Mouse (Mus musculus) forebrain, embryonic 14.5 days (tissue): ENCODE data around the gene Smndc1. TPM values are rescaled to one million over a fixed set of nuclear protein-coding genes. Genes with fewer than 3 reads are reported as not detected.

Experiments
- ATAC-seq: fragments of 200-750 bp; cut with Nextera tagmentation; 2 replicates; pipeline ENCODE4 v1.8.0; 2017; ENCODE audit warnings: mild to moderate bottlenecking, moderate library complexity
- DNase-seq: peaks from one replicate; pipeline ENCODE4 v3.0.0-alpha.2; 2015; ENCODE audit warnings: low spot score
- H3K27ac ChIP-seq: fragments of 300-500 bp; sonication (generic); 2 replicates; pipeline ENCODE4 v1.5.1; 2014; ENCODE audit warnings: low read depth, mild to moderate bottlenecking, control low read depth, low read length, moderate library complexity
- H3K27me3 ChIP-seq: fragments of 300-500 bp; sonication (generic); replicated peaks from 2 replicates; pipeline ENCODE4 v1.6.1; 2014; ENCODE audit warnings: low read length, control low read depth, mixed read lengths; ENCODE audit not compliant: control insufficient read depth, insufficient read depth
- H3K36me3 ChIP-seq: fragments of 300-500 bp; sonication (generic); 2 replicates; pipeline ENCODE4 v1.6.1; 2014; ENCODE audit warnings: low read length, control low read depth; ENCODE audit not compliant: control insufficient read depth, insufficient read depth
- H3K4me1 ChIP-seq: fragments of 300-500 bp; sonication (generic); 2 replicates; pipeline ENCODE4 v1.6.1; 2014; ENCODE audit warnings: antibody characterized with exemption, low read length, control low read depth; ENCODE audit not compliant: control insufficient read depth, insufficient read depth
- H3K4me2 ChIP-seq: fragments of 300-500 bp; sonication (generic); 2 replicates; pipeline ENCODE4 v1.6.1; 2014; ENCODE audit warnings: mild to moderate bottlenecking, control low read depth, low read length
- H3K4me3 ChIP-seq: fragments of 300-500 bp; sonication (generic); 2 replicates; pipeline ENCODE4 v1.5.1; 2014; ENCODE audit warnings: low read depth, low read length, control low read depth
- H3K9ac ChIP-seq: fragments of 300-500 bp; sonication (generic); 2 replicates; pipeline ENCODE4 v1.6.1; 2014; ENCODE audit warnings: mild to moderate bottlenecking, low read length, control low read depth, moderate library complexity
- H3K9me3 ChIP-seq: fragments of 300-500 bp; sonication (generic); replicated peaks from 2 replicates; pipeline ENCODE4 v1.6.1; 2016; ENCODE audit warnings: low read length, control low read depth, mixed read lengths; ENCODE audit not compliant: control insufficient read depth
- WGBS: fragments of 180-500 bp; shearing (Covaris S2); extraction: QIAGEN DNeasy Blood & Tissue Kit; methylation state at CpG from one replicate; pipeline ENCODE4 v1.1.7; 2014; 5-methylcytosine and 5-hydroxymethylcytosine counted together
- polyA plus RNA-seq: library from polyadenylated mRNA; unstranded; fragments of >200 nt; fragmentation: Nextera tagmentation; extraction: Ambion mirVana; gene quantifications from 2 replicates; pipeline ENCODE4 v1.2.1, GENCODE M21; 2014

Smndc1 gene
- polyA plus RNA-seq: 41.5 and 44.5 TPM in 2 replicates

- peak within 1 kb of the TSS; percentile 97 for H3K27ac ChIP-seq
- H3K9ac ChIP-seq: peak within 1 kb of the TSS; percentile 98
- ATAC-seq (peak; percentile 98), DNase-seq (peak; percentile 100)
- peaks cover 9% of the 10 kb centered on the region for H3K4me1 ChIP-seq
- peak within 1 kb of the TSS; percentile 99 for H3K4me3 ChIP-seq
- H3K9me3 ChIP-seq: no peaks in the 10 kb centered on the region
- H3K4me2 ChIP-seq: peak within 1 kb of the TSS; percentile 83
- under 1% methylated on average over 45 of the region's 48 CpGs for WGBS
- peaks cover 32% of the 10 kb centered on the region for H3K36me3 ChIP-seq
- no peaks in the 10 kb centered on the region for H3K27me3 ChIP-seq
These were observed at the start of gene Smndc1 for GRCm38 (mm10) chr19:53390495-53391007. TSS of gene Smndc1 (minus strand) at chr19:53390578.

- no peak overlapping the region for H3K27ac ChIP-seq
- H3K27me3 ChIP-seq: no peaks in the 10 kb centered on the region
- no peaks in the 10 kb centered on the region for H3K9me3 ChIP-seq
- DNase-seq (no peak), ATAC-seq (no peak)
- 0 out of 2 replicates have a peak, but pooled peaks cover 2% of the 10 kb centered on the region for H3K4me1 ChIP-seq
- H3K36me3 ChIP-seq: no peaks in the 10 kb centered on the region
- no peak overlapping the region for H3K4me2 ChIP-seq
- no peak overlapping the region for H3K4me3 ChIP-seq
- H3K9ac ChIP-seq: no peak overlapping the region
- 79% methylated on average over 7 of the region's 7 CpGs for WGBS
These were observed 49.0 kb upstream of the Smndc1 start for GRCm38 (mm10) chr19:53439340-53439739.

DNA sequence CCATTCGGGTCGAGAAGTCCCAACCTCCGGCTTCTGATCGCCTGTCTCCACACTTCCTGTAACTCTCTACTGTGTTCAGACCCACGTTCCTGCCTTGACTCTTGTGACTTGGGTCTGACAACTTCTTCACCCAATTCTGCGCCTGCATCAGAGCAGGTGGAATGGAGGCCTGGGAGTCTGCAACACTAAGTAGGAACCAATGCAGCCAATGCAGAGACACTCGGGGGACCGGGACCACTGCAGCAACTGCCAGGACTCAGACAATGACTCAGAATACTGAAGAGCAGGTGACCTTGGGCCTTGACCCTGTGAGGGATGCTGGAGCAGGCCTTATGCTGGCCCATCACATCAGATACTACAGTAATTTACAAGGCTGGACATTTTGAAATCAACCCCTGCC, 47.6 kb upstream of the Smndc1 start:
- Histone ChIP-seq H3K4me3 (no peak overlapping the region), H3K4me1 (0 out of 2 replicates have a peak, but pooled peaks cover 2% of the 10 kb centered on the region), H3K27ac (no peak overlapping the region), H3K4me2 (no peak overlapping the region), H3K9me3 (no peaks in the 10 kb centered on the region), H3K27me3 (no peaks in the 10 kb centered on the region), H3K36me3 (no peaks in the 10 kb centered on the region), H3K9ac (no peak overlapping the region)
- ATAC-seq (no peak), DNase-seq (no peak)
- WGBS: 95% methylated on average over 8 of the region's 8 CpGs

- DNase-seq (no peak), ATAC-seq (no peak)
- no peak overlapping the region for H3K27ac ChIP-seq
- H3K9me3 ChIP-seq: no peaks in the 10 kb centered on the region
- 0 out of 2 replicates have a peak, but pooled peaks cover 2% of the 10 kb centered on the region for H3K4me1 ChIP-seq
- 82% methylated on average over 8 of the region's 8 CpGs for WGBS
- no peaks in the 10 kb centered on the region for H3K36me3 ChIP-seq
- H3K9ac ChIP-seq: no peak overlapping the region
- no peak overlapping the region for H3K4me3 ChIP-seq
- H3K27me3 ChIP-seq: no peaks in the 10 kb centered on the region
- no peak overlapping the region for H3K4me2 ChIP-seq
These were observed 47.1 kb upstream of the Smndc1 start for GRCm38 (mm10) chr19:53437311-53437958.

- DNase-seq: no peak
- no peak overlapping the region for H3K9ac ChIP-seq
- no peaks in the 10 kb centered on the region for H3K27me3 ChIP-seq
- WGBS: 86% methylated on average over 10 of the region's 10 CpGs
- ATAC-seq: no peak
- no peaks in the 10 kb centered on the region for H3K9me3 ChIP-seq
- no peak overlapping the region for H3K27ac ChIP-seq
- no peak overlapping the region for H3K4me2 ChIP-seq
- H3K4me3 ChIP-seq: no peak overlapping the region
- H3K36me3 ChIP-seq: no peaks in the 10 kb centered on the region
- H3K4me1 ChIP-seq: peaks cover 9% of the 10 kb centered on the region; the same call in 1 of the 2 replicates
These were observed 43.7 kb upstream of the Smndc1 start for GRCm38 (mm10) chr19:53433949-53434689.

DNA sequence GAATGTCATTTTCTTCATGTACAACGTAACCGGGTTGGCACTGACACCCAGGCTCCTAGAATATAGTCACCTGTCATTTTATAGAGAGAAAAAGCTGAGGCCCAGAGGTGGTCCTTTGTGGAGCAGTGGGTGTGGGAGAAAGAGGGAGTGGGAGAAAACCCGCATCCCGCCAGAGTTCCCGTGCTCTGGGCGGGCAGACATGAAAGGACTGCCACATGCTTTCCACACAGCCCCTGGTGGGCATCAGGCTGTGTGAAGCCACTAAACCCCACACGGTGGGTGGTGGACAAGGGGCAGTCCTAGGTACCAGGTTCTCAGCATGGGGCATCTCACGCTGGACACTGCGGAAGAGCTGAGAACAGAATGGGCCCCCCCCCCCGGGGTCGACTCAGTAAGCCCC, 40.6 kb upstream of the Smndc1 start:
- ATAC-seq (peak; percentile 9; the same call in 1 of the 2 replicates), DNase-seq (no peak)
- Histone ChIP-seq H3K9ac (no peak overlapping the region), H3K9me3 (no peaks in the 10 kb centered on the region), H3K36me3 (no peaks in the 10 kb centered on the region), H3K4me3 (no peak overlapping the region), H3K4me1 (peaks cover 14% of the 10 kb centered on the region; the same call in 1 of the 2 replicates), H3K27me3 (no peaks in the 10 kb centered on the region), H3K4me2 (no peak overlapping the region), H3K27ac (peak overlapping the region; percentile 6; the same call in 1 of the 2 replicates)
- 78% methylated on average over 11 of the region's 11 CpGs for WGBS

- Histone ChIP-seq H3K4me2 (no peak overlapping the region), H3K9ac (no peak overlapping the region), H3K36me3 (no peaks in the 10 kb centered on the region), H3K9me3 (no peaks in the 10 kb centered on the region), H3K27ac (peak overlapping the region; percentile 15; the same call in 1 of the 2 replicates), H3K27me3 (no peaks in the 10 kb centered on the region), H3K4me1 (peaks cover 14% of the 10 kb centered on the region; the same call in 1 of the 2 replicates), H3K4me3 (no peak overlapping the region)
- peak; percentile 90 for ATAC-seq
- DNase-seq: peak; percentile 86
- 25% methylated on average over 9 of the region's 9 CpGs for WGBS
These were observed 40.0 kb upstream of the Smndc1 start for GRCm38 (mm10) chr19:53430356-53430755.

GRCm38 (mm10) chr19:53427817-53428216, 37.4 kb upstream of the Smndc1 start:
- Histone ChIP-seq H3K36me3 (no peaks in the 10 kb centered on the region), H3K27ac (0 out of 2 replicates have a peak overlapping the region, but pooled peaks have one; percentile 28), H3K9me3 (no peaks in the 10 kb centered on the region), H3K4me3 (no peak overlapping the region), H3K4me1 (peaks cover 14% of the 10 kb centered on the region; the same call in 1 of the 2 replicates), H3K4me2 (no peak overlapping the region), H3K27me3 (no peaks in the 10 kb centered on the region), H3K9ac (no peak overlapping the region)
- DNase-seq (peak; percentile 39), ATAC-seq (no peak)
- 54% methylated on average over 8 of the region's 8 CpGs for WGBS
